Mouse (Mus musculus): ENCODE measurements around the gene Hoxa9.
A peak's percentile ranks its signal among the peaks of the same experiment; 100 is the strongest.

Hoxa9 gene

DNA sequence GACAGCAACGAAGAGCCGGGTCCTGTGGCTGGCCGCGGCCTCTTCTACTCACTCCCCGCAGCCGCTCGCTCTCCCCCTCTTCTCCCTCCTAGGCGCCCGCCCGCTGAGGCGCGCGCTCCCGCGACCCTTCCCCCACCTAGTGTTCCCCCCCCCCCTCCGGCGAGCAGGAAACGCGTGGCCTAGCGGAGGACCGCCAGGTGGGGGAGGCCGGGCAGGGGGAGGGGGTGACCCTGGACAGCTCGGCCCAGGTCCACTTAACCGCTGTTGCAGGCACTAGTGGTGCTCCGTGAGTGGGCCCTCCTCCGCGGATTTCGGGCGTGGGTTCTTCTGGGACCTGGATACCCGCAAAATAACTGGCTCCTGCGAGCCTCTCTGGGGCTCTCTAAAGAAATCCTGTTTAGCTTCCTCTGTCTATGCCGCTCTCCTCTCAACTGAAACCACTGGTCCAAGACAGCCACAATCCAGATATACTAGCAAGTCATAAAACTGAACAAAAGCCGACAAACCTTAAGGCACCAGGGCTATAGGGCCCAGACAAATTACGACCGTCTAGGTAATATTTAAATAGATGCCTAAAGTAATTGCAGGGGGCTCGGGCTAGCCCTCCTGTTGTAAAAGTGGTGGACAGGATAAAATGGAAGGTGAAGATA, at the start of gene Hoxa9:
TSS of gene Hoxa9 (minus strand) at position 574 of the 650 bp plus-strand sequence.
- DNase-seq (ENCODE audit: low spot score) = no peak

GRCm38 (mm10) chr6:52276920-52277319, 46.0 kb upstream of the Hoxa9 start:
- no peak for DNase-seq (ENCODE audit: low spot score)

- no peak for DNase-seq (ENCODE audit: low spot score)
These were observed 45.5 kb upstream of the Hoxa9 start for GRCm38 (mm10) chr6:52276382-52276781.

DNA sequence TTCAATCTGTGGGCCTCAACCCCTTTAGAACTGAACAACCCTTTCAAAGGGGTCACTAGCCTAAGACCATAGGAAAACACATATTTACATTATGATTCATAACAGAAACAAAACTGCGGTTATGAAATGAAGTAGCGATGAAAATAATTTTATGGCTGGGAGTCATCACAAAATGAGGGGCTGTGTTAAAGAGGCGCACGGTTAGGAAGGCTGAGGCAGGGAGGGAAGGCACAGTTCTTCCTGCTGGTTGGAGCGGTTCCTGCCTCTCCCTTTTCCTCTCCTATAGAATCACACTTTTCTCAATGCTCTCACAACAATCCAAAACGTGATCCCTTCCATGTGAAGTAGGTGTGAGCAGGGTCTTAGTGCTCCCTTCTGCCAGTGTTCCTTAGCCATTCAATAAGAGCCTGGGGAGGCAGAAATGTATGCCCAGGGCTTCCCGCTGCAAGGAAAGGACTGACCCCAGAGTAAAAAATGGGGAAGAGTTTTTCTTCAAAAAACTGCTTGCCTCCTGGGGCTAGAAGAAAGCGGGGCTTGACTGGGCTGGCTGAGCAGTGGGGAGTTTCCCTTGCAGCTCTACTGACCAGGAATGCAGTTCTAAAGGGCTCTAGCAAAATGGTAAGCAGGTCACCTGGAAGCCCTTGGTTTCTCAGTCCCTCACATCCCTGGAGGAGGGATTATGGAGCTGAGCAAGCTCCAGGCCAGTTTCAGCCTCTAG, 44.8 kb upstream of the Hoxa9 start:
- no peak for DNase-seq (ENCODE audit: low spot score)

DNA sequence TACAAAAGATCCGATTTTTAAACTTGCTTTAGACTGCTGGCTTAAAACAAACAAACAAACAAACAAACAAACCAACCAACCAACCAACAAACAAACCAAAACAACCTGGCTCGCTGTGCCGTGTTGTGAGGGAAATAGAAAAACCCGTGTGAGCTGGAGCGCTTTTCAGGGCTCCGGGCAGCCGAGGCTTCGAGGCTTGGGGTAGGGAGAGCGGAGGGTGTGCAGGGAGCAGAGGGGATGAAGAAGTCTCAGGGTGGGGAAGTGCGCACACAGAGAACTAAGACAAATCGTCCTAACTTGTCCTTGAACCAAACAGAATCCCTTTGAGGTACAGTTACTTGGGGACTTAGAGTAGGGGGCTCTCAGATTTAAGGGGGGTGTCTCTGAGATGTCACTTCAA, 43.7 kb upstream of the Hoxa9 start:
- no peak for DNase-seq (ENCODE audit: low spot score)

DNA sequence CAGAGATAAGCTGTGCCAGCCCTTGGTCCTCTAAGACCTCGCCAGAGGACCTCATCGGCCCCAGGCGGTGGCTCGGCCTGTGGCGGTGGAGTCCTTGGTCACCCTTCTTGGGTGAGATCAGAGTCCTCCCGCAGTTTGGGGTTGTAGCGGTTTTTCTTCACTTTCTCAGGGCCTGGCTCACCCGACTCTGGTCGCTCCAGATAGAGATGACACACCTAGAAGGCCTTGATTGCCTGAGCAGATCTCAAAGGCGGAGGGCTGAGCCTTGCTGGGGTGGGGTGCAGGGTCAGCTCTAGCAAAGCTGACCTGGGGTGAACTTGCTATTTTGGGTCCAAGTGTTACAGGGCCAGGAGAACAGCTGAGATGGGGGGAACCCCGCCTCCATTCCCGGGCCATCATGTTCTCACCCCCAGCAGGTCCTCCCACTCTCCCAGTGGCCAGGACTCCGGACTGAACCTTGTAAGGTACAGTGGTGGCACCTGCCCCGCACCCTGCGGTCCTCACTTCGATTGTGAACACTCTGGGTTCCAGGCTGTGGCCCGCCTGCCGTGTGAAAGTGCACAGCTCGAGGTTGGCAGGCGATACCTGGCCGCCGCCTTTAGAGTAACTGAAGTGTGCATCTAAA, 42.9 kb upstream of the Hoxa9 start:
- no peak for DNase-seq (ENCODE audit: low spot score)

DNA sequence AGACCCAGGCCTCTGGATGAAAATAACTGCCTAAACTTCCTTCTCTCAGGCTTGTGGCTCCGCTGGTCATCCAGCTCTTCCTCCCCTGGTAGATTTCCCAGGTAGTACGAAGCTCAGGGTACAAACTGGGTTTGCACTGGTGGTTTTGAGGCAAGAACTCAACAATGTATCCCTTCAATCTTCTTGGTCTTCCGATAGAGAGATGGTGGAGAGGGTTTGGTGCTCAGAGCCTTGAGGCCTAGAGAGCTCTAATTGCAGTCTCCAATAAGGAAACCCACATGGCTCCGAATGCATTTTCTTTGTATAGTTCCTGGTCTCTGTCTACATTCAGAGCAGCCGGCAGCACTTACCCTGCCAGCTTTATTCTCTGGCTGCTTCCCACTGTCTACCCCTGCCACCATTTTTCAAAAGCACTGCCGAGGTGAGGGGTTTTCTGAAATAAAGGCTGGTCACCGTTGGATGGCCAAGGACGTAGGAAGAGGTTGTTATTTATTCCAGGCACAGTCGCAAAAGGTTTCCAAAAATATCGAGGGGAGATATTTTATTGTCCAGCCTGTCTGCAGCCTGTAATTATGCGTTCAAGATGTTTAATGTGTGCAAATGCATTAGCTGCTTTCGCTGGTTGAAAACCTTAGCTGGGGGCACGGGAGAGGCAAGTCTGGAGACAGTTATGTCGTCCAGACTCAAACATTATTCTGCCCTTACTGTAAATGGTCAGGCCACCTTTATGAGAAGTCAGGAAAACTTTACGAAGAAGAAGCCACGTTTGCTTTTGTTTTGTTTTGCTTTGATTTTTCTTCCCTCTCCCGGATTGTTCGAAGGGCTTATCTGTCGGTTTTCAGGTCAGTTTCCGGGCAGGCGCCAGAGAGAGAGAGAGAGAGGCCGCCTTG, 42.1 kb upstream of the Hoxa9 start:
- no peak for DNase-seq (ENCODE audit: low spot score)

GRCm38 (mm10) chr6:52270494-52271480, 39.9 kb upstream of the Hoxa9 start:
- peak; percentile 33 for DNase-seq (ENCODE audit: low spot score)

DNA sequence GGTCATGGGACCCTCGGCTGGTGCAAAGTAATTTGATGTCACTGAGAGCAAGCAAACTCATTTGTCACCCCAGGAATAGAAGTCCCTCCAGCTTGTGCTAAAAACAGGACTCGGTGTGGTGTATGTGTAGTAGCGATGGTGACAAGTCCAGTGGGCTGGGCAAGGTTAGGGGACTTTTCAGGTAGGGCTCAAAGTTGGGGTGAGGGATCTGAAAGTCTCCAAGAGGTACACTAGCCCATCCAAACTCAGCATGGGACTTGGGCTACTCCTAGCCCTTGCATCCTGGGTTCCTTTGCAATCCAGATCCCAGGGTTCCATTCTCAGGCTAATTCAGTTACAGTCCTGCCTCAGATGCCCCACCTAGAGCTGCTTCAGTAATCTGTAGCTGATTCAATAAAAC, 37.9 kb upstream of the Hoxa9 start:
- no peak for DNase-seq (ENCODE audit: low spot score)

DNA sequence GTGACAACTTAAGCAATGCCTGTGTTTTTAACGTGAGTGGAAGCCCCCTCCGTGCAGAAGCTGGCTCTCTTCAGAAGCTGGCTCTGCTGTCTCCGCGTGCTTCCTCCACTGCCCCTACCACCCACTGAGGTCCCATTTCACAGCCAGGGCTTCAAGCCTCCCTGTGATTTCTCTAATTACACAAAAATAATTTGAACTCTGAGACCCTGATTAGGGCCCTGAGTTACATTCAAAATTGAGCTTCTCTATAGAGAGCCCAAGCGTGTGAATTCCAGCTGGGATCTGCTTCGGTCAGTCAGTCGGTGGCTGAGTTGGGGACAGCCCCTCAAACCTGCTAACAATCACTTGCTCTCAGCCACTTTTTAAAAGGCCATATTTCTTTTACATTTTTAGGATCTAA, 37.5 kb upstream of the Hoxa9 start:
- no peak for DNase-seq (ENCODE audit: low spot score)

DNA sequence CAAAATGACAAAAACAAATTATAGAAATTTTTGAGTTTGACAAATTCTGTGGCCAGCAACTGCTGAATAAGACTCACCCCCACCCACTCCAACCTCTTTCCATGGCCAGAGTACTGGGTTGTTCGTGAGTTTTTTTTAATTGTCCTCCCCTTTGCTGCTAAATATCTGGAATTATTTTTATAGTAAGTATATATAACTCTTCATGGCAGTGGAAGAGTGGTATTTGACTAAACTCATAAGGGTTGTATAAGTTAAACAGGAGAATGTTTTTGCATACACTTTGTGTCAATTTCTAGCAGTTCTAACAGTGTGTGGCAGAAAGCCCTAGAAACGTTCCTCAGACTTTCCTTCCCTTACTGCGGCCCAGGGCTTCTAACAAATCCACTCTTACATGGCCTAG, 36.8 kb upstream of the Hoxa9 start:
- no peak for DNase-seq (ENCODE audit: low spot score)

- DNase-seq (ENCODE audit: low spot score) = no peak
These were observed 36.3 kb upstream of the Hoxa9 start for GRCm38 (mm10) chr6:52267221-52267620.

GRCm38 (mm10) chr6:52266666-52266985, 35.7 kb upstream of the Hoxa9 start:
- DNase-seq (ENCODE audit: low spot score) = no peak

DNA sequence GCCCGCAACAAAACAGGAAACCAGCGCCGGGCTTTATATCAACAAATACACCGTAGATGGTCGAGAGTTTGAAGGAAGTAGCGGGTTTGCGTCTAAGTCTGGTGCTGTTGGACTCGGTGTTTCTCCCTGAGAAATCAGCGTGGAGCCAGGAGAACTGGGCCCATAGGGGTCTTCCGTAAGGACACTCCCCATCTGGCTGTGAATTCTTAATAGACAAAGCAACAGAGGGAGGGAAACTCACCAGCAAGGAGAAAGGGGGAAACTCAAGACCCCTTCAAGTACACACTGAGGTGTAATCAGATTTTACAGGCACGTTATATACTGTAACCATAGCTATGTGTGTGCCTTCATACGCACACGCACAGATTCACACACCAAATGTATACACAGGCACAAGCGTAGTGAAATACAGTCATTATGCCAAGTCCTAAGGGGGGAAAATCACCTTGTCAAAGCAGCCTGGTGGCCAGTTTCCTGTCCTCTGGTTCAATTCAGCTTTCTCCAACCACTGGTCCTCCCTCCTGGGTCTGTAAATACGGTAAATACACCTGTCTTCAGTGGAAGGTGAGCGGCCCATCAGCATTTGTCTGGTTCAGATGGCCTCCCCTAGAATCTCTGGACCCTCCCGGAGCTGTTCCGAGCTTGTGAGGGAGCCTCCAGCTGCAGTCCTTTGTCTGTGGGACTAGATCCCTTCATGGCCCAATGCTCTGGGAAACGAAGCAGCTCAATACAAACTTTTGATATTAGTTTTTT, 35.2 kb upstream of the Hoxa9 start:
- DNase-seq (ENCODE audit: low spot score) = no peak

GRCm38 (mm10) chr6:52265306-52265912, 34.5 kb upstream of the Hoxa9 start:
- DNase-seq (ENCODE audit: low spot score) = no peak

DNA sequence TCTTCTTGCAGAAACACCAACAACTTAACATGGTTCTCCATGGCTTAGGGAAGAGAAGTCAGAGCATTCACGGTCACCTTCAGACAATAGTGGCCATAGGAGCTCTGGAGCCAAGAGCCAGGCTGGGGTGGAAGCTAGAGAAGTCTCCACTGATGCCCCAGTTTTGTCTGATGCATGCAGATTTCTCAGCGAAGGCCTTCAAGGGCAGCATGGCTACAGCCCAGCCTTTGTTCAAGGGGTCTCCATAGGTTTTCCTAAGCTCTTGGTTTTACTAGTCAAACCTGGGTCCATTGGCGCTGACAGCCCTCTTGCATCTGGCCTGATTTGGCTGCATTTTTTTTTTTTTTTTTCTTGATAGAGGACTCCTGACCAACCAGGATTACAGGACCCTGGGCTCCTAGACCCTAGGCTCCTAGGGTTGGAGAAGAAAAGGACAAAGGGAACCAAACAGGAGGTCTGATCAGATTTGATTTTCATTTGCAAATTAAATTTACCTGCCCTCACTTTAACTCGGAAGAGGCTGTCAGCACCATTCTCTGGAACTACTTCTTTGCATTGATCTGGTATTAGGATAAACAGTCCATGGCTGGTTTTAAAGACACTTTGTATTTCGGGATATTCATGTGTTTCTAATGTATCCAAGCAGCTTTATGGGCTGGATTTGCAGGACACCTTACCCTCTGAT, 33.4 kb upstream of the Hoxa9 start:
- no peak for DNase-seq (ENCODE audit: low spot score)

DNA sequence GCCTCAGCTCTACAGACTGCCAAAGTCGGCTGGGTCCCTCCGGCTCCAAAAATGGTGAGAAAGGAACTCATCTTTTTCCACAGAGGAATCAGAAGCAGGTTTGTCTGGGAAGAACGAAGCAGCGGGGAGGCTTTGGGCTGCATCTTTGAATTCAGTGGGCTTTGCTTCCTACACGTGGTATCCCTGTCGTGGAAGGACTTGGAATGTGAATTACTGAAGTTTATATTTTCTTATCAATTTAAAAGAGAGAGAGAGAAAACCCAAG, 32.4 kb upstream of the Hoxa9 start:
- DNase-seq (ENCODE audit: low spot score) = no peak

DNA sequence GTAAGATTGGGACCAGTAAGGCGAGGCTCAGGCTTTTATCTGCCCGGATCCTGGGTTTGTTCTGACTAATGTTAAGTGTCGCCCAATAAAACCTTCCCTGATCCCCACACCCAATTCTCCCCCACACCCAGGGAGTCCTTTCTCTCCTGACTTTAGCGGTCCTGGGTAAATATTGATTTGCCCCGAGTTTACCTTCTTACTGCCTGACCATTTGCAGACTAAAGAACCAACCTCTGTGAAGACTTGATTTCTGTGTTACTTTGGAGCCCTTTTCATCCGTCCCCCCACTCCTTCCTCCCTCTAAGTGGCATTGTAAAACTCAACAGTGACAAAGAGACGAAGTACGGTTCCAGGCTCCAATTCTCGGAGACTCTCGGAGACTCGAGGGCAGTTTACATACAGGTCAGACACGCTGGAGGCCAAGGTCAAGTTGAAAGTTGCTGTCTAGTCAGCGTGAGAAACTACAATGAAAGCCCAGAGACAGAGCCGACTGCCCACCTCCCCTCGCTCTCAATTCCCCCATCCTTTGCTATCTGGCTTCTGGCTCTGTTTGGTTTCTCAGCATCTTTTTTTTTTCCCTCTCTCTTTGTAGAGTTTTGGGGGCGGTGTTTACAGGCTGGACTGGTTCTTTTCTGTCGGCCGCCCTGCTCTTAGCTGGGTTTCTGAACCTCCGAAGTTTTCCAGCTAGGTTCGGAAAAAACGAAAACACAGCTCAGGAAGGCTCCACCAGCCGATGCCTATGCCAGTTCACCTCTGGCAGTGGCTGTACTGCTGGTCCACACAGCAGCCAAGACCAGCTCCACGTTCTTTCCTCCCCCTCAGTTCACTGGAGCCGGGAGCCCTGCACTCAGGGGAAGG, 31.8 kb upstream of the Hoxa9 start:
- DNase-seq (ENCODE audit: low spot score) = no peak

All from ovary, postnatal 36 days (tissue).